Mouse (Mus musculus) heart, embryonic 10.5 days (tissue): ENCODE data around the gene Bpifa1. TPM values are rescaled to one million over a fixed set of nuclear protein-coding genes. Genes with fewer than 3 reads are reported as not detected.
A peak's percentile ranks its signal among the peaks of the same experiment; 100 is the strongest.
"Not testable (repeated sequence)": the region's sequence is repeated elsewhere in the genome, so short reads cannot be mapped to it uniquely, and the experiment has no call there.

Source experiments
- DNase-seq: peaks from one replicate; pipeline ENCODE4 v3.0.0-alpha.2; 2017; ENCODE audit warnings: low spot score
- H3K27ac ChIP-seq: fragments of 300-500 bp; sonication (generic); 2 replicates; pipeline ENCODE4 v1.5.1; 2016; ENCODE audit warnings: mild to moderate bottlenecking
- H3K27me3 ChIP-seq: fragments of 300-500 bp; sonication (generic); 2 replicates; pipeline ENCODE4 v1.6.1; 2016; ENCODE audit warnings: mild to moderate bottlenecking; ENCODE audit not compliant: poor library complexity, insufficient read depth, severe bottlenecking
- H3K36me3 ChIP-seq: fragments of 300-500 bp; sonication (generic); 2 replicates; pipeline ENCODE4 v1.6.1; 2016; ENCODE audit warnings: mild to moderate bottlenecking, moderate library complexity
- H3K4me1 ChIP-seq: fragments of 300-500 bp; sonication (generic); 2 replicates; pipeline ENCODE4 v1.6.1; 2016; ENCODE audit warnings: mild to moderate bottlenecking
- H3K4me3 ChIP-seq: fragments of 300-500 bp; sonication (generic); 2 replicates; pipeline ENCODE4 v1.5.1; 2016; ENCODE audit warnings: mild to moderate bottlenecking, moderate library complexity
- H3K9me3 ChIP-seq: fragments of 300-500 bp; sonication (generic); 2 replicates; pipeline ENCODE4 v1.6.1; 2016; ENCODE audit warnings: mild to moderate bottlenecking, moderate library complexity
- WGBS: fragments of 180-500 bp; shearing (Covaris S2); methylation state at CpG from one replicate; pipeline ENCODE4 v1.1.7; 2016; 5-methylcytosine and 5-hydroxymethylcytosine counted together
- polyA plus RNA-seq: library from polyadenylated mRNA; unstranded; fragments of >200 nt; fragmentation: Nextera tagmentation; extraction: Ambion mirVana; gene quantifications from 2 replicates; pipeline ENCODE4 v1.2.1, GENCODE M21; 2016

Bpifa1 gene
- polyA plus RNA-seq = not detected in 2 replicates

DNA sequence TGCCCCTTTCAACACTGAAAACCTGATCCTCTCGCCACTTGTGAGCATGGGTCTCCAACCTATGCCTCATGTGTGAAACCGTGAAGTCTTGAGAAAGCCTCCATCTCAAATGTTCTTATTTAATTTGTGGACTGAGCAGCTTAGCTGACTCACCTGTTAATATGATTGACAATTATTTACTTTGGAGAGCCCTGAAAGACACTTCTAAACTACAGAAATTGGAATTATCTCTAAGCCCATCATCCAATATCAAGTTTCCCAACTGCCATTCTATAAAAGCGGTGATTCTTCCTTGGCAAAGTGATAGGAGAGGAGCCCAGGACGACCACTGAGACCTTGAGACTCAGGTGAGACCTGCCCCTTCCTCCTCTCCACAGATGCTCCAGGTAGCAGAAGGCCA, at the start of gene Bpifa1:
Gene Bpifa1, plus strand, starts transcription at position 301 of the 400 bp plus-strand sequence.
- Histone ChIP-seq H3K9me3 (no peaks in the 10 kb centered on the region), H3K4me3 (no peak within 1 kb of the TSS), H3K4me1 (no peaks in the 10 kb centered on the region), H3K27me3 (no peaks in the 10 kb centered on the region), H3K27ac (no peak within 1 kb of the TSS), H3K36me3 (no peaks in the 10 kb centered on the region)
- WGBS = 70% methylated on average over 4 of the region's 4 CpGs
- no peak for DNase-seq

GRCm38 (mm10) chr2:154097734-154098133, 44.9 kb upstream of the Bpifa1 start:
- Histone ChIP-seq H3K36me3 (no peaks in the 10 kb centered on the region), H3K27ac (no peak overlapping the region), H3K4me3 (no peak overlapping the region), H3K9me3 (no peaks in the 10 kb centered on the region), H3K27me3 (no peaks in the 10 kb centered on the region), H3K4me1 (no peaks in the 10 kb centered on the region)
- WGBS = 45% methylated on average over 1 of the region's 1 CpGs
- no peak for DNase-seq

GRCm38 (mm10) chr2:154117381-154117780, 25.3 kb upstream of the Bpifa1 start:
- no peak overlapping the region for H3K4me3 ChIP-seq
- no peak for DNase-seq
- no peaks in the 10 kb centered on the region for H3K36me3 ChIP-seq
- H3K9me3 ChIP-seq = no peaks in the 10 kb centered on the region
- 85% methylated on average over 3 of the region's 3 CpGs for WGBS
- H3K27me3 ChIP-seq = no peaks in the 10 kb centered on the region
- H3K27ac ChIP-seq = no peak overlapping the region
- H3K4me1 ChIP-seq = no peaks in the 10 kb centered on the region

DNA sequence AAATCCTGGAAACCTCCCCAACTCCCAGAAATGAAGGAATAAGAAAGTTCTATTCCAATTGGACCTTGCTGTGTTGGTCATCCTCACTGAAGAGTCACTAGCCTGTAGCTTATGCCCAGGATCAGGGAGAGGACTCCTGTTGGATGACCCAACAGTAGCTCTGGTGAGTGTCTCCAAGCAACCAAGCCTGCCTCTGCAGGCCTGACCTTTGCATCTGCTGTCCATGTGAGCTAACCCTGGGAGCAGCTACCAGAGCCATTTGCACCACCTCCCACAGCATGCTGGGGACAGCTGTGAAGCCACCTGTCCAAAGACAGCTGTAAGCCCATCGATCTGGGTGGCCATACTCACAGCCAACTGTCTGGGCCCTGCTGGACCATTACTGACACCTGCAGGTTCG, 12.6 kb upstream of the Bpifa1 start, which contains the start of gene Bpifa3:
Gene Bpifa3, plus strand, starts transcription at position 217 of the 400 bp plus-strand sequence.
- WGBS = 64% methylated on average over 2 of the region's 2 CpGs
- Histone ChIP-seq H3K27me3 (no peaks in the 10 kb centered on the region), H3K36me3 (no peaks in the 10 kb centered on the region), H3K9me3 (no peaks in the 10 kb centered on the region), H3K4me3 (no peak within 1 kb of the TSS), H3K4me1 (no peaks in the 10 kb centered on the region), H3K27ac (no peak within 1 kb of the TSS)
- DNase-seq = no peak

DNA sequence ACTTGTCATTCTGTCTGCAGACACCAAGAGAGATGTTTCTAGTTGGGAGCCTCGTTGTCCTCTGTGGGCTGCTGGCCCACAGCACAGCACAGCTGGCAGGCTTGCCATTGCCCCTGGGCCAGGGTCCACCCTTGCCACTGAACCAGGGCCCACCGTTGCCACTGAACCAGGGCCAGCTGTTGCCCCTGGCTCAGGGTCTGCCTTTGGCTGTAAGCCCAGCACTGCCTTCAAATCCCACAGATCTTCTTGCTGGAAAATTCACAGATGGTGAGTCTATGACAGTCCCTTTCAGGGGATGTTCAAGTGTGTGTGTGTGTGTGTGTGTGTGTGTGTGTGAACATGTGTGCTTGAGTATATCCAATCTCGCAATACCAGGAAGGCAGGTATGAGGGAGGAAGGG, 1.1 kb downstream of the Bpifa1 start:
- no peak overlapping the region for H3K4me3 ChIP-seq
- no peaks in the 10 kb centered on the region for H3K27me3 ChIP-seq
- H3K9me3 ChIP-seq = no peaks in the 10 kb centered on the region
- no peak overlapping the region for H3K27ac ChIP-seq
- H3K36me3 ChIP-seq = no peaks in the 10 kb centered on the region
- peak; percentile 54 for DNase-seq
- WGBS = 73% methylated on average over 3 of the region's 3 CpGs
- no peaks in the 10 kb centered on the region for H3K4me1 ChIP-seq

DNA sequence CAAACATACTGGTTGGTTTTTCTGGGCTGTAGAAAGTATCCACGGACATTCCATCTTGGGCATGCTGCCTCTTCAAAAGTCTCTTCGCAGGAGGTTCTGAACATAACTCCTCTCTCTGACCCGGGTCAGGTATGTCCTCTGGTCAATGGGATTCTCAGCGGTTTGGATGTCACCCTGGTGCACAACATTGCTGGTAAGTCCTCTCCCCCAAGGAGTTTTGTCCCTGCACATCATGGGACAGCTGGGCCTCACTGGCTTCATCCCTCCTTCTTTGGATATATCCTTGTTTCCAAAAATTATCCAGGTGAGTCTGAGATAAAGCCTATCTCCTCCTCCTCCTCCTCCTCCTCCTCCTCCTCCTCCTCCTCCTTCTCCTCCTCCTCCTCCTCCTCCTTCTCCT, 4.8 kb downstream of the Bpifa1 start:
- DNase-seq = peak; percentile 57
- H3K4me1 ChIP-seq = no peaks in the 10 kb centered on the region
- 72% methylated on average over 4 of the region's 4 CpGs for WGBS
- no peaks in the 10 kb centered on the region for H3K36me3 ChIP-seq
- H3K4me3 ChIP-seq = no peak overlapping the region
- no peaks in the 10 kb centered on the region for H3K27me3 ChIP-seq
- no peaks in the 10 kb centered on the region for H3K9me3 ChIP-seq
- no peak overlapping the region for H3K27ac ChIP-seq

GRCm38 (mm10) chr2:154158433-154158832, 15.8 kb downstream of the Bpifa1 start:
- no peaks in the 10 kb centered on the region for H3K27me3 ChIP-seq
- H3K4me3 ChIP-seq = no peak overlapping the region
- peaks cover 6% of the 10 kb centered on the region; the same call in 1 of the 2 replicates for H3K9me3 ChIP-seq
- H3K4me1 ChIP-seq = no peaks in the 10 kb centered on the region
- no peak for DNase-seq
- 30% methylated on average over 3 of the region's 3 CpGs for WGBS
- no peak overlapping the region for H3K27ac ChIP-seq
- no peaks in the 10 kb centered on the region for H3K36me3 ChIP-seq

DNA sequence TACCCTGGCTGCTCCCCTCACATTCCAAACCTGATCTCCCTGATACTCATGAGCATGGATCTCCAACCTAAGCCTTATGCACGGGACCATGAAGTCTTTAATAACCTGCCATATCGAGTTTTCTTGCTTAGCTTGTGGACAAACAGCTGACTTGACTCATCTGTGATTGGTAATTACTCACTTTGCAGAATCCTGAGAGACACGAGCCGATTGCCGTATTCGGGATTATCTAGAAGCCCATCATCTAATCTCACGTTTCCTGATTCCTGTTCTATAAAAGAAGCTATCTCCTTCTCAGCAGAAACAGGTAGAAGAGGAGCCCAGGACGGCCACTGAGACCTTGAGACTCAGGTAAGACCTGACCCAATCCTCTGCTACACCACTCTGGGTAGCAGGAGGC, 19.6 kb downstream of the Bpifa1 start, which contains the start of gene Bpifa5:
Gene Bpifa5, plus strand, starts transcription at position 301 of the 400 bp plus-strand sequence.
- Histone ChIP-seq H3K27me3 (no peaks in the 10 kb centered on the region), H3K4me3 (no peak within 1 kb of the TSS), H3K9me3 (peaks cover 6% of the 10 kb centered on the region; the same call in 1 of the 2 replicates), H3K36me3 (no peaks in the 10 kb centered on the region), H3K4me1 (no peaks in the 10 kb centered on the region), H3K27ac (no peak within 1 kb of the TSS)
- DNase-seq = no peak
- WGBS = 70% methylated on average over 8 of the region's 8 CpGs

DNA sequence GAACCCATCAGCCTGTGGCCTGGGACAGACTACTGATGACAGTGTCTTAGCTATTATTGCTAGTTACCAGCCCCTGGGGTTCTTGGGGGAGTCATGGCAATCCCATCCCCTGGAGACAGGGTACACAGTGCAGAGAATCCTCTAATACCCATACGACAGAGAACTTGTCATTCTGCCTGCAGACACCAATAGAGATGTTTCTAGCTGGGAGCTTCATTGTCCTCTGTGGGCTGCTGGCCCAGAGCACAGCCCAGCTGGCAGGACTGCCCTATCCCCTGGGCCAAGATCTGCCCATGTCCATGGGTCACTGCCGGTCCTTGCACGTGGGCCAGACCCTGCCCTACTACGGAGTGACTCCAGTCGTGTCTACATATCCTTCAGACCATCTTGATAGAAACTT, 20.6 kb downstream of the Bpifa1 start:
- H3K9me3 ChIP-seq = peaks cover 6% of the 10 kb centered on the region; the same call in 1 of the 2 replicates
- DNase-seq = no peak
- 80% methylated on average over 5 of the region's 5 CpGs for WGBS

GRCm38 (mm10) chr2:154169172-154169571, 26.5 kb downstream of the Bpifa1 start:
- Histone ChIP-seq H3K4me1 (no peaks in the 10 kb centered on the region), H3K27me3 (peaks cover 13% of the 10 kb centered on the region), H3K9me3 (no peaks in the 10 kb centered on the region), H3K4me3 (no peak overlapping the region), H3K36me3 (no peaks in the 10 kb centered on the region), H3K27ac (no peak overlapping the region)
- WGBS = 63% methylated on average over 3 of the region's 3 CpGs
- no peak for DNase-seq

More for the DNA sequence above, 20.6 kb downstream of the Bpifa1 start:
- H3K4me3 ChIP-seq = no peak overlapping the region
- no peaks in the 10 kb centered on the region for H3K27me3 ChIP-seq
- H3K36me3 ChIP-seq = no peaks in the 10 kb centered on the region
- H3K4me1 ChIP-seq = no peaks in the 10 kb centered on the region
- H3K27ac ChIP-seq = no peak overlapping the region

DNA sequence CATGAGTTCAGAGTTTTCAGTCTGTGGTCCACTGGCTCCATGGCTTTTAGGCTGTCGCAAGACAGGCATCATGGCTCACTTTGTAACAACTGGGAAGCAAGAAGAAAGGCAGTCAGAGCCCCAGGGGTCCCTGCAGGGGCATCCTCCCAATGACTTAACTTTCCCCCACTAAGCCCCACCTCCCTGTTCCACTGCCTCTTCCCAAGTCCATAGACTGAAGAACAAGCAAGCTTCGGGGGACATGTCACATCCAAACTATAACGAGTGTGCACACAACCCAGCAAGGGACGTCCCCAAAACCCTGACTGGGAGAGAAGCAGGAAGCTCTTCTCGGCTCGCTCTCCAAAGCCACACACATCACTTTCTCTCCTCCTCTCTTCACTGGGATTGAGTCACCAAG, 28.9 kb downstream of the Bpifa1 start:
- 70% methylated on average over 6 of the region's 6 CpGs for WGBS
- no peaks in the 10 kb centered on the region for H3K4me1 ChIP-seq
- no peaks in the 10 kb centered on the region for H3K9me3 ChIP-seq
- H3K4me3 ChIP-seq = no peak overlapping the region
- H3K36me3 ChIP-seq = no peaks in the 10 kb centered on the region
- H3K27me3 ChIP-seq = peaks cover 13% of the 10 kb centered on the region
- DNase-seq = no peak
- no peak overlapping the region for H3K27ac ChIP-seq

DNA sequence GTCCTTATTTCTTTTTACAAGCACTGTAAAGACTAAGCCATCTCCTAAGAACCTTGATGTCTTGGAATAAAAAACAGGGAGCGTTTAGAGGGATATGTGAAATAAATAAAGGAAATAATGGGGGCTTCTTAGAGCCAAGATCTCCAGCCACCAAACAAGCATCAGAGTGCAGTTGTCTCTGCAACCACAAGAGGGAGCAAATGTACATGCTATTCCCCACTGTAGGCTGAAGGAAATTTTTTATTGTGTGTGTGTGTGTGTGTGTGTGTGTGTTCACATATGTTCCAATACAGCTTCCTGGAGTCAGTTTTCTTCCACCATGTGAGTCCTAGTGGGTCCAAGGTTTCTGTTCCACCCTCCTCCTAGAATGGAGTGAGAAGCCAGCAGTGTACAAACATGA, 30.6 kb downstream of the Bpifa1 start:
- Histone ChIP-seq H3K4me1 (no peaks in the 10 kb centered on the region), H3K27ac (no peak overlapping the region), H3K36me3 (no peaks in the 10 kb centered on the region), H3K27me3 (peaks cover 13% of the 10 kb centered on the region), H3K9me3 (no peaks in the 10 kb centered on the region), H3K4me3 (no peak overlapping the region)
- WGBS = 44% methylated on average over 1 of the region's 1 CpGs
- no peak for DNase-seq

GRCm38 (mm10) chr2:154181900-154182299, 39.2 kb downstream of the Bpifa1 start:
- not testable (repeated sequence) for H3K9me3 ChIP-seq, H3K4me1 ChIP-seq, H3K4me3 ChIP-seq, DNase-seq, H3K27me3 ChIP-seq, H3K27ac ChIP-seq, H3K36me3 ChIP-seq
- WGBS = 82% methylated on average over 7 of the region's 7 CpGs

DNA sequence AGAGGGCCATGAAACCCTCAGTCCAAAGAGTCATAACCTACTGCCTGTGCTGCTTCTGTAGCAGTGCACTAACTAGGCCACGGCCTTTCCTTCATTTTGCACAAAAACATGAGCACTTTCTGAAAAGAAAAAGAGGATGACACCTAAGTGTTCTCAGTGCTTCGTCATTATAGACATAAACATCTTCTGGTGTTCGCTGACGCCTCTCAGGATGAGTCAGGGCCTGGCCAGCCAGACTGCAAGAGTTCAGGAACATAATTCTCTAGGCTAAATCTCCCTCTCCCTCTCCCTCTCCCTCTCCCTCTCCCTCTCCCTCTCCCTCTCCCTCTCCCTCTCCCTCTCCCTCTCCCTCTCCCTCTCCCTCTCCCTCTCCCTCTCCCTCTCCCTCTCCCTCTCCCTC, 40.4 kb downstream of the Bpifa1 start:
- not testable (repeated sequence) for H3K36me3 ChIP-seq, H3K4me3 ChIP-seq, H3K27ac ChIP-seq, H3K4me1 ChIP-seq, H3K9me3 ChIP-seq, H3K27me3 ChIP-seq, DNase-seq
- 75% methylated on average over 4 of the region's 4 CpGs for WGBS
